Mouse (Mus musculus) heart, adult 2 months (tissue): Measurements from ENCODE around the gene Fam104a. TPM values are rescaled to one million over a fixed set of nuclear protein-coding genes. Genes with fewer than 3 reads are reported as not detected.

Experiments used
- DNase-seq, 2 experiments: peaks; one replicate each; pipeline ENCODE4 v3.0.0; 2021
- H3K27ac ChIP-seq: fragments of 200-600 bp; 2 replicates; pipeline ENCODE4 v1.8.1; 2022
- H3K27me3 ChIP-seq: fragments of 200-500 bp; 2 replicates; pipeline ENCODE4 v1.6.1; 2012; ENCODE audit warnings: mild to moderate bottlenecking, low read length, inconsistent platforms, mixed read lengths; ENCODE audit not compliant: control insufficient read depth, insufficient read depth
- H3K36me3 ChIP-seq: fragments of 200-500 bp; 2 replicates; pipeline ENCODE4 v1.6.1; 2012; ENCODE audit warnings: low read length, inconsistent platforms; ENCODE audit not compliant: control insufficient read depth, insufficient read depth
- H3K4me1 ChIP-seq: fragments of 200-500 bp; 2 replicates; pipeline ENCODE4 v1.6.1; 2011; ENCODE audit warnings: low read length; ENCODE audit not compliant: control insufficient read depth, insufficient read depth
- H3K4me3 ChIP-seq: fragments of 200-600 bp; 2 replicates; pipeline ENCODE4 v1.8.1; 2022
- H3K79me2 ChIP-seq: fragments of 200-500 bp; replicated peaks from 2 replicates; pipeline ENCODE4 v1.6.1; 2012; ENCODE audit warnings: mild to moderate bottlenecking, inconsistent platforms, low read length, moderate library complexity, mixed read lengths; ENCODE audit not compliant: control insufficient read depth, insufficient read depth
- H3K9ac ChIP-seq: fragments of 200-500 bp; 2 replicates; pipeline ENCODE4 v1.6.1; 2012; ENCODE audit warnings: low read depth, mild to moderate bottlenecking, control low read depth, inconsistent platforms, low read length, mixed read lengths
- CTCF ChIP-seq: fragments of 200-600 bp; IDR thresholded peaks from 2 replicates; pipeline ENCODE4 v1.8.1; 2022; ENCODE audit warnings: antibody characterized with exemption, mild to moderate bottlenecking, moderate library complexity
- EP300 ChIP-seq: fragments of 200-500 bp; IDR thresholded peaks from 2 replicates; pipeline ENCODE4 v1.6.1; 2011; ENCODE audit warnings: low read depth, low read length, control low read depth; ENCODE audit not compliant: insufficient read depth
- POLR2A ChIP-seq: fragments of 200-500 bp; IDR thresholded peaks from 2 replicates; pipeline ENCODE4 v1.6.1; 2011; ENCODE audit warnings: mild to moderate bottlenecking, low read depth, low read length, control low read depth; ENCODE audit not compliant: insufficient read depth
- WGBS: fragments of 180-500 bp; shearing (Covaris S2); methylation state at CpG from one replicate; pipeline ENCODE4 v1.1.7; 2018; 5-methylcytosine and 5-hydroxymethylcytosine counted together
- intact Hi-C: fragments of 180-260 bp; cut with DNase I; formaldehyde crosslinking; loops from one replicate; pipeline ENCODE4 v1.15.1; 2025
- long read RNA-seq: library from polyadenylated mRNA; stranded (forward); transcript quantifications from one replicate; pipeline ENCODE4 v2.0.0, GENCODE M21; 2021
- polyA plus RNA-seq: library from polyadenylated mRNA; depleted of rRNA; stranded (reverse); fragments of >200 nt; gene quantifications from 2 replicates; pipeline ENCODE4 v1.2.3, GENCODE M21; 2012; rRNA removed
- total RNA-seq, 2 experiments: library from RNA; stranded (reverse); gene quantifications; 2 replicates each; pipeline ENCODE4 v1.2.3; 2021

The Fam104a gene
- total RNA-seq (10 to 100 TPM; 15.3 to 16.4 TPM), polyA plus RNA-seq (10.7 and 12.4 TPM in 2 replicates)
- long read RNA-seq, transcript Fam104a-201 (3 exons, 2,619 nt): major isoform, 48 of 68 reads
- long read RNA-seq, partial matches to known transcripts: 0 of 68 reads
- long read RNA-seq, other reads (novel, unspliced or antisense): 20 of 68 reads

DNA sequence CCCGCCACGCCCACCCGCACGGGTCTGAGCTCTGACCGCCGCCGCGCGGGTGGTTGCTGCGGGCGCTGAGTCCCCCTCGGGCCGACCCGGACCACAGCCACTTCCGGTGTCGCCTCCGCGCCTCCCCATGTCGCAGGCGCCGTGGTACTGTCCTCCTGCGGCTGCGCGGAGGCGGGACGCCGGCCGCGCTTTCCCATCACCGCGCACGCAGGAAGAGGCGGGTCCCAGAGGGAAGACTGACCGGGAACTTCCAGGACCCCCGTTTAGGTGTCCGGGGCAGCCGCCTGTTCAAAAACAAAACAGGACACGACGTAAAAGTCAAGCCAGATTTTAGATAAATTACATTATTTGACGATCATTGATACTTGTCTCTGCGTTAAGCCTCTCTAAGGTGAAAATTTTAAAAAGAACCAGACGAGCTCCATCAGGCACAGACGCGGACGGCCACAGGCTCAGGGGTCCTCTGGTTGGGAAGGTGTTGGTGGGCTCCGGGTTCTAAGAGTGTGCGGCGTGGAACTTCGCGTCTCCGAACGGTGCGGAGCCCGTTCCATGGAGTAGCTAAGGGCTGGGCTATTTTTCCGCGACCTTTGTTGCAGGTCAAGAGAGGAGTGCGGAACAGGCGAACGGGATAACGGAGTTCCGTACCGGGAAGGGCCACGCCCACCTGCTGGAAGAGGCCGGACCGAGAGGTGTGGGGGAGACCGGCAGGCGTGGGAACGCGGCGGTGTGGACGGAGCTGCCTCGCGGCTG, at the start of gene Fam104a, which contains the start of gene D11Wsu47e:
Fam104a (minus strand) TSS at position 199 of the 750 bp plus-strand sequence.
D11Wsu47e (plus strand) TSS at position 456 of the 750 bp plus-strand sequence.
- Histone ChIP-seq H3K9ac (peak within 1 kb of the TSS; percentile 99), H3K27me3 (no peaks in the 10 kb centered on the region), H3K27ac (peak within 1 kb of the TSS; percentile 95), H3K4me3 (peak within 1 kb of the TSS; percentile 93), H3K36me3 (no peaks in the 10 kb centered on the region), H3K4me1 (peaks cover 5% of the 10 kb centered on the region; the same call in 1 of the 2 replicates), H3K79me2 (peaks cover 4% of the 10 kb centered on the region)
- DNase-seq: peak; percentile 97 to 98
- TF ChIP-seq EP300: no peak
- peak; percentile 64 for TF ChIP-seq POLR2A
- intact Hi-C loops: loop anchor here (1.0 to 10.0 kb wide), 3 partner anchors 35 to 981 kb away; partner anchors contain the start of genes Cog1 and Rpl38
- WGBS: under 1% methylated on average over 73 of the region's 73 CpGs

DNA sequence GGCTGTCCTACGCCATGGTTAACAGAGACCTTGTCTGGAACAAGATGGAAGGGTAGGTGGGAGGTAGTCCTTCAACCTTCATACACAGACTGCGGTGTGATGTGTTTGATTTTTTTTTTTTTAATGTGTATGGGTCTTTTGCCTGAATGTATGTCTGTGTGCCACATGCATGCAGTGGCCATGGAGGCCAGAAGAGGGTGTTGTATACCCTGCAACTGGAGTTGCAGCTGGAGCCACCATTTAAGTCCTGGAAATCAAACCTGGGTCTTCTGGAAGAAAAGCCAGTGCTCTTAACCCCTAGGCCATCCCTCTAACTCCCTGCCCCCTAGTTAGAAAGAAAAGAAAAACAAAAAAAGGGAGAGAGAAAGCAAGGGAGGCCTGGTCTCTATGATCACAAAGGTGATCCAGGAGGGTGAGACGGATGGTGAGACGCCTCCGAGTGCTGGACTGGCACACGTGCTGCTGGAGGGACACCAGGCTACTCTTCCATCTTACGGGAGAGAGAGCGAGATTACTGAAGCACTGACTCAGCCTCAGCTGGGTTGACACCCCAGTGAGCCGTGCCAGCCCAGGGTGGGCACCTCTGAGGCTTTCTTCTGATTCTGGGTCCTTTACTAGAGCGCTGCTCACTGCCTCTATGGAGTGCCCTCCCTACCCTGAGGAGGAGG, 48.1 kb upstream of the Fam104a start:
- intact Hi-C loops: no loop called here
- Histone ChIP-seq H3K27ac (no peak overlapping the region), H3K36me3 (no peaks in the 10 kb centered on the region), H3K9ac (no peak overlapping the region), H3K4me1 (peaks cover 28% of the 10 kb centered on the region), H3K27me3 (no peaks in the 10 kb centered on the region), H3K79me2 (no peaks in the 10 kb centered on the region; the same call in 1 of the 2 replicates), H3K4me3 (no peak overlapping the region)
- TF ChIP-seq POLR2A (no peak), CTCF (peak; percentile 43)
- 95% methylated on average over 10 of the region's 10 CpGs for WGBS
- no peak for DNase-seq

DNA sequence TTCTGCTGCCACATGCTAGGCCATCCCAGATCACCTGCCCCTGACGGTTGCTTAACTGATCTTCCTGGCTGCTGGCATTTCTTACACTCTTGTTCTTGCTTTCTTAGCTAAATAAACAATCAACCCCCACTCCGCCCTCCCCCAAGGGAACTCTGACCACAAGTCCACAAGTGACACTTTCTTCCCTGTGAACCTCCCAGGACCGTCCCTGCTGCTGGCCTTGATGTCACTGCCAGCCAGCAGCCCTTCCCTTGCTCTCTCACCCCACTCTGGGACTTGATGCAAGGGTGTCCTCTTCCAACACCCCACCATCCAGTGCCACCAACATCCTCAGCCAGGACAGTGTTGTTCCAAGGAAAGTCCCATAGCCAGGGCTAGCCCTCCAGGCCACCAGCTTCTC, 46.9 kb upstream of the Fam104a start:
- Histone ChIP-seq H3K79me2 (no peaks in the 10 kb centered on the region; the same call in 1 of the 2 replicates), H3K36me3 (no peaks in the 10 kb centered on the region), H3K27ac (no peak overlapping the region), H3K27me3 (no peaks in the 10 kb centered on the region), H3K4me3 (no peak overlapping the region), H3K4me1 (peaks cover 26% of the 10 kb centered on the region), H3K9ac (no peak overlapping the region)
- TF ChIP-seq EP300: no peak
- no peak for TF ChIP-seq CTCF
- no peak for TF ChIP-seq POLR2A
- DNase-seq: peak in 1 of 2 experiments; percentile 21
- intact Hi-C loops: no loop called here
- 59% methylated on average over 3 of the region's 3 CpGs for WGBS

DNA sequence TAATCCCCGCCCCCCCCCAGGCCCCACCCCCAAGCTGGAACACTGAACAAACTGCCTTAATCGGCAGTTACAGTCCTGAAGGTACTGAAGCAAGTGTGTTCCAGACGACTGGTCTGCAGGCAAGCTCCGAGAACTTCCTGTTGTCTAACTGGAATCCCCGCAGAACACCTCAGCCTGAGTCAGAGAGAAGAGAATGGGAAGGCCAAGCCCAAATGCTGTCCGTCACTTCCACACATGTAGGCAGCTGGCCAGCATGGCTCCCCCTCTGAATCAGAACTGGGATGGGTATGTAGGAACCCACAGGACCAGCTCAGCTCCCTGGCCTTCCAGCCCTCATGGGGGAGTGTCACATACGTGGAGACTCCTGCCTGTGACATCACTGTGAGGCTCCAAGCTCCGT, 46.0 kb upstream of the Fam104a start:
- no peak overlapping the region for H3K4me3 ChIP-seq
- intact Hi-C loops: no loop called here
- no peak overlapping the region for H3K27ac ChIP-seq
- no peak for TF ChIP-seq CTCF
- no peaks in the 10 kb centered on the region; the same call in 1 of the 2 replicates for H3K79me2 ChIP-seq
- DNase-seq: peak; percentile 11 to 35
- H3K36me3 ChIP-seq: no peaks in the 10 kb centered on the region
- peaks cover 28% of the 10 kb centered on the region for H3K4me1 ChIP-seq
- H3K27me3 ChIP-seq: no peaks in the 10 kb centered on the region
- H3K9ac ChIP-seq: no peak overlapping the region
- WGBS: 46% methylated on average over 8 of the region's 8 CpGs

DNA sequence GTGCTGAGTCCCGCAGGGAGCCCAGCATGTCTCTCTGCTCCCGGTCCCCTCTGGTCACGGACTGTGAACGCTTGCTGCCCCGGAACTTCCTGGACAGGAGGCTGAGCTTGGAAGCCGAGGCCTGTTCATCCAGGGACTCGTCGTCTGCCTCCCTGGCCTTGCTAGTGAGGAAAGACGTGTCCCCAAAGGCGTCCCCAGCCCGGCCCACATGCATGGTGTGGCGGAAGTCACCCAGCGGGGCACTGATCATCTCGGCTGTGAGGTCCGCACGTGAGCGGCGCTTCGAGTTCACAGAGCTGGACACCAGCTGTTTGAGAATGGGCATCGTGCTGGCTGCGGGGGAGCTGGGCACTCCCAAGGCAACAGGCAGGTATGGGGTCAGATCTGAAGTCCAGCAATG, 45.3 kb upstream of the Fam104a start:
- intact Hi-C loops: no loop called here
- no peak overlapping the region for H3K4me3 ChIP-seq
- H3K9ac ChIP-seq: no peak overlapping the region
- peaks cover 26% of the 10 kb centered on the region for H3K4me1 ChIP-seq
- DNase-seq: peak; percentile 15 to 37
- H3K79me2 ChIP-seq: no peaks in the 10 kb centered on the region; the same call in 1 of the 2 replicates
- H3K27ac ChIP-seq: no peak overlapping the region; the same call in 1 of the 2 replicates
- TF ChIP-seq CTCF (no peak), POLR2A (no peak), EP300 (no peak)
- no peaks in the 10 kb centered on the region for H3K27me3 ChIP-seq
- 78% methylated on average over 21 of the region's 21 CpGs for WGBS
- H3K36me3 ChIP-seq: no peaks in the 10 kb centered on the region

DNA sequence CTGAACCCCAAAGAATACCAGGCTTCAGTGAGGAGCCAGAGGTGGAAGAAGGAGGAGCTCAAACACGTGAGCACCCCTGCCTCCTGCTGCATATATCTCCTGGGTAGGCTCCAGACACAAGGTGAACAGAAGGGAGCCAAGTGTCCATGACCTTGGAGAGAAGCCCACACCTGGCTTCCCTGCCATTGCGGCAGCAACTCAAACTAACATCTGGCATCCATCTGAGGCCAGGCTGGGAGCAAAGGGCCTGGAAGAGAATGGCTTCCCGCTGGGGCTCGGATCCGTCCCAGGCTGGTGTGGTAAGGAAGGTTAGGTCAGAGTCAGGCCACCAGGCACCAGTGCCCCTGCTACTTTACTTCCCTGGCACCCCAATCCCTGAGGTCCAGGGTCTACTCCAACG, 44.0 kb upstream of the Fam104a start:
- WGBS: 69% methylated on average over 6 of the region's 6 CpGs
- H3K27ac ChIP-seq: peak overlapping the region; percentile 38; the same call in 1 of the 2 replicates
- intact Hi-C loops: no loop called here

More for the DNA sequence above, 44.0 kb upstream of the Fam104a start:
- Histone ChIP-seq H3K4me3 (no peak overlapping the region), H3K27me3 (no peaks in the 10 kb centered on the region), H3K9ac (no peak overlapping the region), H3K79me2 (no peaks in the 10 kb centered on the region; the same call in 1 of the 2 replicates), H3K4me1 (peaks cover 19% of the 10 kb centered on the region), H3K36me3 (no peaks in the 10 kb centered on the region)
- peak in 1 of 2 experiments; percentile 21 for DNase-seq
- TF ChIP-seq EP300 (no peak), CTCF (no peak), POLR2A (no peak)
